Mouse (Mus musculus) small intestine, adult 2 months (tissue): ENCODE results near the gene Orc5.

ENCODE experiments used
- CTCF ChIP-seq: fragments of 200-500 bp; IDR thresholded peaks from 2 replicates; pipeline ENCODE4 v1.5.1; 2012; ENCODE audit warnings: low read depth, mild to moderate bottlenecking, control low read depth, inconsistent platforms, low read length, moderate library complexity, mixed read lengths; ENCODE audit not compliant: insufficient replicate concordance, insufficient read length; ENCODE audit errors: extremely low read depth
- POLR2A ChIP-seq: fragments of 200-500 bp; IDR thresholded peaks from 2 replicates; pipeline ENCODE4 v1.6.1; 2012; ENCODE audit warnings: low read depth, mild to moderate bottlenecking, control low read depth, inconsistent platforms, low read length, moderate library complexity

DNA sequence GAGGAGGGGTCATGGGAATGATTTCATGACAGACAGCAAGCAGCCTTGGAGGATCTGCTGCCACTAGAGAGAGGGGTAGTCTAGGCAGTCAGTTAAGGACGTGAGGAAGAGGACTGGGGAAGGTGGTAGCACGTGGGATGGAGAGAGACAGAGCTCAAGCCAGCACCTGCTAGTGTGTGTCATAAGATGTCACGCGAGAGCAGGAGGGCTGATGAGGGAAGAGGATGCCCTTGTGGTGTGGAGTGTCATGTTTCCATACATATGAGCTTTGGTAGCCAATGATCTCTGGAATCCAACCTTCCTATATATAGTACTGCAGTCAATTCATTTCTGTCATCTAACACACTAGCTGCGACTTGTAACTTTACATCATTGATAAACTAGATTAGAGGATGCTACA lies 50.8 kb downstream of the Orc5 start:
- TF ChIP-seq CTCF (no peak), POLR2A (no peak)
